19 mouse cellular contexts compared by ENCODE assay signal in genomic region chr7:117544126-117544525, GRCm38 (mm10).
"Had no signal": no experiment of that assay in that cellular context is flagged by ENCODE, and none has a peak within 500 bp of the region (broad histone marks: within the 10 kb centered on the region; RNA-seq: fewer than 3 reads in every experiment).

No protein-coding gene starts in this region.

- H3K27ac ChIP-seq: limb, embryonic 12.5 days; limb, embryonic 15.5 days; liver, embryonic 14.5 days; macrophage; midbrain, embryonic 12.5 days; midbrain, embryonic 15.5 days; neural tube, embryonic 12.5 days; neural tube, embryonic 15.5 days had no signal

- H3K9ac ChIP-seq: limb, embryonic 12.5 days; limb, embryonic 15.5 days; liver, embryonic 14.5 days; liver, postnatal 0 days; lung, embryonic 14.5 days; midbrain, embryonic 12.5 days; midbrain, embryonic 15.5 days; neural tube, embryonic 12.5 days; neural tube, embryonic 15.5 days had no signal

- DNase-seq: left cerebral cortex, postnatal 4 days; liver, postnatal 0 days; lung, embryonic 14.5 days; right cerebral cortex, adult 18-20 months; right cerebral cortex, postnatal 25 days; spleen, adult 18-20 months; thymus, adult 18-20 months; thymus, postnatal 36 days had no signal

- ATAC-seq: intestine, embryonic 16.5 days; liver, postnatal 0 days; lung, postnatal 0 days; midbrain, embryonic 15.5 days had no signal

- H3K4me3 ChIP-seq: limb, embryonic 12.5 days; limb, embryonic 15.5 days; midbrain, embryonic 12.5 days; midbrain, embryonic 15.5 days; neural tube, embryonic 12.5 days; neural tube, embryonic 15.5 days had no signal

- H3K4me2 ChIP-seq: limb, embryonic 12.5 days; limb, embryonic 15.5 days; liver, embryonic 11.5 days; lung, embryonic 14.5 days; midbrain, embryonic 12.5 days; midbrain, embryonic 15.5 days; neural tube, embryonic 12.5 days; neural tube, embryonic 15.5 days had no signal

- H3K9me3 ChIP-seq: limb, embryonic 12.5 days; limb, embryonic 15.5 days; midbrain, embryonic 12.5 days; midbrain, embryonic 15.5 days; neural tube, embryonic 12.5 days; neural tube, embryonic 15.5 days had no signal

- H3K27me3 ChIP-seq: limb, embryonic 12.5 days; limb, embryonic 15.5 days; midbrain, embryonic 15.5 days; neural tube, embryonic 12.5 days had no signal

- H3K36me3 ChIP-seq: limb, embryonic 12.5 days; limb, embryonic 15.5 days; midbrain, embryonic 12.5 days; midbrain, embryonic 15.5 days; neural tube, embryonic 12.5 days; neural tube, embryonic 15.5 days had no signal
